Mouse (Mus musculus): Measurements from ENCODE around the gene Rnf146.
"Not testable (repeated sequence)": the region's sequence is repeated elsewhere in the genome, so short reads cannot be mapped to it uniquely, and the experiment has no call there.

The Rnf146 gene

GRCm38 (mm10) chr10:29362197-29362900 lies at the start of gene Rnf146:
Rnf146 (minus strand) TSS chr10:29362442.
- in situ Hi-C loops (cut with MboI, MseI), result loop anchor here (10.0 to 25.0 kb wide), 2 partner anchors 1442 to 1950 kb away; partner anchors contain the start of genes Hddc2 and Ncoa7

- in situ Hi-C loops (cut with MboI, MseI), result no loop called here
Observed at GRCm38 (mm10) chr10:29402656-29403268, 40.5 kb upstream of the Rnf146 start.

GRCm38 (mm10) chr10:29394890-29395289 lies 32.6 kb upstream of the Rnf146 start:
- in situ Hi-C loops (cut with MboI, MseI), result not testable (repeated sequence)

GRCm38 (mm10) chr10:29381558-29381957 lies 19.3 kb upstream of the Rnf146 start:
- in situ Hi-C loops (cut with MboI, MseI), result no loop called here

GRCm38 (mm10) chr10:29374065-29374464 lies 11.8 kb upstream of the Rnf146 start:
- in situ Hi-C loops (cut with MboI, MseI), result loop anchor here (25.0 kb wide), 1 partner anchor 1938 kb away; the partner anchor contains the start of gene Hddc2

GRCm38 (mm10) chr10:29361464-29362196 lies 612 bp downstream of the Rnf146 start:
- in situ Hi-C loops (cut with MboI, MseI), result loop anchor here (10.0 to 25.0 kb wide), 2 partner anchors 1443 to 1951 kb away; partner anchors contain the start of genes Hddc2 and Ncoa7

- in situ Hi-C loops (cut with MboI, MseI), result loop anchor here (10.0 to 25.0 kb wide), 2 partner anchors 1444 to 1951 kb away; partner anchors contain the start of genes Hddc2 and Ncoa7
Observed at GRCm38 (mm10) chr10:29361095-29361463, 1.2 kb downstream of the Rnf146 start.

GRCm38 (mm10) chr10:29354183-29354582 lies 8.1 kb downstream of the Rnf146 start:
- in situ Hi-C loops (cut with MboI, MseI), result loop anchor here (25.0 kb wide), 1 partner anchor 1958 kb away; the partner anchor contains the start of gene Hddc2

GRCm38 (mm10) chr10:29352575-29352974 lies 9.7 kb downstream of the Rnf146 start:
- in situ Hi-C loops (cut with MboI, MseI), result loop anchor here (25.0 kb wide), 1 partner anchor 1960 kb away; the partner anchor contains the start of gene Hddc2

GRCm38 (mm10) chr10:29351420-29351819 lies 10.8 kb downstream of the Rnf146 start:
- in situ Hi-C loops (cut with MboI, MseI), result loop anchor here (25.0 kb wide), 1 partner anchor 1961 kb away; the partner anchor contains the start of gene Hddc2

GRCm38 (mm10) chr10:29346638-29347037 lies 15.6 kb downstream of the Rnf146 start:
- in situ Hi-C loops (cut with MboI, MseI), result no loop called here

- in situ Hi-C loops (cut with MboI, MseI), result no loop called here
Observed at GRCm38 (mm10) chr10:29344232-29344631, 18.0 kb downstream of the Rnf146 start.

- in situ Hi-C loops (cut with MboI, MseI), result no loop called here
Observed at GRCm38 (mm10) chr10:29338355-29339056, 23.7 kb downstream of the Rnf146 start.

GRCm38 (mm10) chr10:29333836-29334235 lies 28.4 kb downstream of the Rnf146 start:
- in situ Hi-C loops (cut with MboI, MseI), result no loop called here

GRCm38 (mm10) chr10:29324817-29325216 lies 37.4 kb downstream of the Rnf146 start:
- in situ Hi-C loops (cut with MboI, MseI), result no loop called here

- in situ Hi-C loops (cut with MboI, MseI), result loop anchor here (10.0 kb wide), 1 partner anchor 649 kb away; the partner anchor contains the start of gene Themis
Observed at GRCm38 (mm10) chr10:29313905-29314304, 48.3 kb downstream of the Rnf146 start.

GRCm38 (mm10) chr10:29313064-29313638 lies 49.1 kb downstream of the Rnf146 start, which contains the start of gene Echdc1:
Echdc1 (plus strand) TSS chr10:29313166.
- in situ Hi-C loops (cut with MboI, MseI), result loop anchor here (10.0 kb wide), 1 partner anchor 648 kb away; the partner anchor contains the start of gene Themis

- in situ Hi-C loops (cut with MboI, MseI), result loop anchor here (10.0 kb wide), 1 partner anchor 647 kb away; the partner anchor contains the start of gene Themis
Observed at GRCm38 (mm10) chr10:29311480-29312219, 50.6 kb downstream of the Rnf146 start.

- in situ Hi-C loops (cut with MboI, MseI), result no loop called here
Observed at GRCm38 (mm10) chr10:29302230-29302629, 60.0 kb downstream of the Rnf146 start.
